Mouse (Mus musculus) kidney, adult 2 months (tissue): ENCODE results near the gene Cnih4. TPM values are rescaled to one million over a fixed set of nuclear protein-coding genes. Genes with fewer than 3 reads are reported as not detected.
A peak's percentile ranks its signal among the peaks of the same experiment; 100 is the strongest.

Source experiments
- DNase-seq: peaks from one replicate; pipeline ENCODE4 v3.0.0; 2021
- H3K27ac ChIP-seq: fragments of 200-500 bp; 2 replicates; pipeline ENCODE4 v1.5.1; 2012; ENCODE audit warnings: low read depth, low read length, control low read depth, inconsistent platforms; ENCODE audit not compliant: insufficient read depth
- H3K27me3 ChIP-seq: fragments of 200-500 bp; replicated peaks from 2 replicates; pipeline ENCODE4 v1.6.1; 2012; ENCODE audit warnings: mild to moderate bottlenecking, moderate library complexity, low read length, inconsistent platforms; ENCODE audit not compliant: control insufficient read depth, insufficient read depth
- H3K36me3 ChIP-seq: fragments of 200-500 bp; 2 replicates; pipeline ENCODE4 v1.6.1; 2012; ENCODE audit warnings: mild to moderate bottlenecking, moderate library complexity, low read length, inconsistent platforms; ENCODE audit not compliant: control insufficient read depth, insufficient read depth
- H3K4me1 ChIP-seq: fragments of 200-500 bp; 2 replicates; pipeline ENCODE4 v1.6.1; 2011; ENCODE audit warnings: low read length; ENCODE audit not compliant: control insufficient read depth, insufficient read depth
- H3K4me3 ChIP-seq: fragments of 200-500 bp; 2 replicates; pipeline ENCODE4 v1.5.1; 2011; ENCODE audit warnings: mild to moderate bottlenecking, low read depth, low read length, control low read depth; ENCODE audit not compliant: insufficient read depth
- CTCF ChIP-seq: fragments of 200-500 bp; conservative IDR thresholded peaks from 2 replicates; pipeline ENCODE4 v1.5.1; 2011; ENCODE audit warnings: low read depth, mild to moderate bottlenecking, control low read depth, low read length, moderate library complexity, mixed read lengths; ENCODE audit not compliant: insufficient read depth, insufficient read length
- POLR2A ChIP-seq: fragments of 200-500 bp; IDR thresholded peaks from one replicate; pipeline ENCODE4 v1.6.1; 2011; ENCODE audit warnings: low read depth, low read length, control low read depth
- WGBS: fragments of 180-500 bp; shearing (Covaris S2); methylation state at CpG from one replicate; pipeline ENCODE4 v1.1.7; 2018; 5-methylcytosine and 5-hydroxymethylcytosine counted together
- polyA plus RNA-seq: library from polyadenylated mRNA; depleted of rRNA; stranded (reverse); fragments of >200 nt; gene quantifications from 2 replicates; pipeline ENCODE4 v1.2.3, GENCODE M21; 2012

Gene Cnih4
- polyA plus RNA-seq, 1 experiment: 26.1 TPM

GRCm38 (mm10) chr1:181143609-181143949 is 914 bp upstream of the Cnih4 start:
- Histone ChIP-seq H3K36me3 (no peaks in the 10 kb centered on the region; the same call in none of the 2 replicates), H3K4me1 (peaks cover 3% of the 10 kb centered on the region; the same call in 1 of the 2 replicates), H3K27ac (no peak overlapping the region), H3K27me3 (no peaks in the 10 kb centered on the region), H3K4me3 (peak overlapping the region; percentile 76)
- DNase-seq: no peak
- TF ChIP-seq POLR2A (no peak), CTCF (no peak)
- under 1% methylated on average over 12 of the region's 12 CpGs for WGBS

DNA sequence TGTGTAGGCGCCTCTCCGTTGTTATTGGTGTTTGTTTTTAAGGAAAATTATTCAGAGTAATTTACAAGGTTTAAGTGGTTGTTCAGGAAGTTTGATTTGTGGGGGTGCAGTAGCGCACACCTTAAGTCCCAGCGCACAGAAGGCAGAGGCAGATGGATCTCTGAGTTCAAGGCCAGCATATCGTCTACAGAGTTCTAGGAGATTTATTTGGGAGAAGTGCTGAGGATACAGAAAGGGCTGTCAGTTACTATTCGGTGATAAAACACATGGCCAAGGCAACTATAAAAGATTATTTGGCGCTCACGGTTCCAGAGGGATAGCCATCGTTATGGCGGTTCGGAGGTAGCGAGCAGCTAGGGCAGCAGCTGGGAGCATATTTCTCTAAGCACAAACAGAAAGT is 473 bp downstream of the Cnih4 start:
- Histone ChIP-seq H3K27me3 (no peaks in the 10 kb centered on the region), H3K4me1 (peaks cover 3% of the 10 kb centered on the region; the same call in 1 of the 2 replicates), H3K27ac (peak overlapping the region; percentile 3; the same call in 1 of the 2 replicates), H3K36me3 (no peaks in the 10 kb centered on the region; the same call in 1 of the 2 replicates), H3K4me3 (peak overlapping the region; percentile 50)
- no peak for TF ChIP-seq POLR2A
- no peak for TF ChIP-seq CTCF
- 6% methylated on average over 12 of the region's 12 CpGs for WGBS
- DNase-seq: peak; percentile 6

DNA sequence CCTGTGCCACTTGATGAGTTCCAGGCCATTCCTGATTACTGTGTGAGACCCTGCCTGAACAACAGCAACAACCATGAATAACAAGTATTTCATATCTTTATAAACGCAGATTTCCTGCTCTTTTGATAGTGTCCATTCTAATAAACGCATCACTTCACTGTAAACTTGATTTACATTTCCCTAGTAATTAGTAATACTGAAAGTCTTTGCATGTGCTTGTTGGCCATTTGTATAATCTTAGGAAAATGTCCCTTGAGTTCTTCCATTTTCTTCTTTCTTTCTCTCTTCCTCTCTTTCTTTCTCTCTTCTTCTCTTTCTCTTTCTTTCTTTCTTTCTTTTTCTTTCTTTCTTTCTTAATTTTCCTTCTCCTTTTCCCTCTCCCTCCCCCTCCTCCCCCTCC is 1.7 kb downstream of the Cnih4 start:
- Histone ChIP-seq H3K27me3 (no peaks in the 10 kb centered on the region), H3K27ac (no peak overlapping the region), H3K4me1 (peaks cover 3% of the 10 kb centered on the region; the same call in 1 of the 2 replicates), H3K4me3 (no peak overlapping the region), H3K36me3 (no peaks in the 10 kb centered on the region; the same call in 1 of the 2 replicates)
- 95% methylated on average over 2 of the region's 2 CpGs for WGBS
- TF ChIP-seq CTCF: no peak
- no peak for TF ChIP-seq POLR2A
- no peak for DNase-seq

GRCm38 (mm10) chr1:181148540-181148939 is 4.0 kb downstream of the Cnih4 start:
- Histone ChIP-seq H3K27ac (peak overlapping the region; percentile 37; the same call in 1 of the 2 replicates), H3K27me3 (no peaks in the 10 kb centered on the region), H3K4me1 (peaks cover 3% of the 10 kb centered on the region; the same call in 1 of the 2 replicates), H3K4me3 (no peak overlapping the region), H3K36me3 (no peaks in the 10 kb centered on the region)
- 46% methylated on average over 5 of the region's 5 CpGs for WGBS
- DNase-seq: peak; percentile 79
- TF ChIP-seq POLR2A (no peak), CTCF (no peak)

GRCm38 (mm10) chr1:181149373-181150017 is 5.0 kb downstream of the Cnih4 start:
- Histone ChIP-seq H3K27ac (no peak overlapping the region), H3K4me3 (no peak overlapping the region), H3K27me3 (no peaks in the 10 kb centered on the region), H3K36me3 (no peaks in the 10 kb centered on the region), H3K4me1 (peaks cover 3% of the 10 kb centered on the region; the same call in 1 of the 2 replicates)
- TF ChIP-seq POLR2A: no peak
- no peak for TF ChIP-seq CTCF
- DNase-seq: no peak
- 75% methylated on average over 3 of the region's 3 CpGs for WGBS

DNA sequence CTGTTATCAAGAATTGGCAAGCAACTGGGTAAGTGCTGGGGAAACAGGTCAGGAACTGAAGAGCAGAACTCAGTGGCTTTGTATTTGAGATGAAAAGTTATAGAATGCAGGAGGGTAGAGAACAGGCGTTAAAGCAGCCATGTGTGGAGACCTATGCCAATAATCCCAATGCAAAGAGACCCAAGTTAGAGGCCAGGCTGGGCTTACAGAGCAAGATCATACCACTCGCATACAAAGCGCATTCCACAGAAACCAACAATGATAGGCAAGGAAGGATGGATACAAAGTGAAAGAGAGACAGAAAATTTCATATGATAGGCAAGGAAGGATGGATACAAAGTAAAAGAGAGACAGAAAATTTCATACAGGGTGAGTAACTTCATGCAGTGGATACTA is 5.9 kb downstream of the Cnih4 start:
- no peak overlapping the region for H3K27ac ChIP-seq
- no peaks in the 10 kb centered on the region for H3K36me3 ChIP-seq
- WGBS: 69% methylated on average over 3 of the region's 3 CpGs
- H3K27me3 ChIP-seq: no peaks in the 10 kb centered on the region
- no peak for DNase-seq
- peak overlapping the region; percentile 85; the same call in 1 of the 2 replicates for H3K4me3 ChIP-seq
- H3K4me1 ChIP-seq: peaks cover under 1% of the 10 kb centered on the region; the same call in 1 of the 2 replicates
- TF ChIP-seq CTCF (no peak), POLR2A (no peak)

DNA sequence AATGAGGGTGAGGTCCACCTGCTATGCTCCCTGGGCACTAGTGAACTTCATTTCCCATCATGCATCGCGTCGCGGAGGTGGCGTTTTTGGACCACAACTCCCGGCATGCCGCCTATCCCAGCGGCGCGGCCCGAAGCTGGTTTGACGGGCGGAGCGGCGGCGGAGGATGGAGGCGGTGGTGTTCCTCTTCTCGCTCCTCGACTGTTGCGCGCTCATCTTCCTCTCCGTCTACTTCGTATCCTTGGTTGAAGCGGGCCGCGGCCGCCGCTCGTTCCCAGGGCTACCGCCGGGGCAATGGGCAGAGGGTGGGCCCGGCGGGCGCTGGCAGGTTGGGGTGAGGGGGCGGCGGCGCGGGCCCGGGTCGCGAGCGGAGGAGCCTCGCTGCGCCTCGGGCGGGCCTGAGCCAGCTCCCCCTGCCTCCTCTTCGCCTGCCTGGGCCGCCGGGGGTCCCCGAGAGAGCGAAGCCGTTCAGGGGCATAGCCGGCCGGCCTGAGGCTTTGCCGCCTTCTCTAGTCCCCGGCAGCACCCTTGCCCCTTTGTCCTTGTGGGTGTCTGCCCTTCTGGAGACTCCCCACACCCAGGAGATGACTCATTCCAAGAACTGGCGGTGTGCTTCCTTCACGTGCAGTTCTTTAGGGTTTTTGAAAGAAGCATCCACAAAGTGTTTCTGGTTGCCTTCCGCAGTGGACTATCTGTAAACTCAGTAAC is 6.5 kb downstream of the Cnih4 start:
- DNase-seq: peak; percentile 95
- Histone ChIP-seq H3K27ac (peak overlapping the region; percentile 49; the same call in 1 of the 2 replicates), H3K36me3 (no peaks in the 10 kb centered on the region), H3K4me1 (no peaks in the 10 kb centered on the region; the same call in 1 of the 2 replicates), H3K4me3 (peak overlapping the region; percentile 85), H3K27me3 (no peaks in the 10 kb centered on the region)
- WGBS: under 1% methylated on average over 59 of the region's 59 CpGs
- peak; percentile 69 for TF ChIP-seq POLR2A
- no peak for TF ChIP-seq CTCF
